Mouse (Mus musculus) intestine, postnatal 0 days (tissue): ENCODE data around the gene Dhx40. TPM values are rescaled to one million over a fixed set of nuclear protein-coding genes. Genes with fewer than 3 reads are reported as not detected.
A peak's percentile ranks its signal among the peaks of the same experiment; 100 is the strongest.

ENCODE experiments used
- ATAC-seq: fragments of 200-750 bp; cut with Nextera tagmentation; 2 replicates; pipeline ENCODE4 v1.8.0; 2017; ENCODE audit warnings: mild to moderate bottlenecking, moderate TSS enrichment, moderate library complexity
- H3K27ac ChIP-seq: fragments of 300-500 bp; sonication (generic); 2 replicates; pipeline ENCODE4 v1.5.1; 2014; ENCODE audit warnings: mild to moderate bottlenecking, low read depth, low read length, moderate library complexity
- H3K27me3 ChIP-seq: fragments of 300-500 bp; sonication (generic); replicated peaks from 2 replicates; pipeline ENCODE4 v1.6.1; 2014; ENCODE audit warnings: low read length, mixed read lengths; ENCODE audit not compliant: control insufficient read depth, insufficient read depth
- H3K36me3 ChIP-seq: fragments of 300-500 bp; sonication (generic); 2 replicates; pipeline ENCODE4 v1.6.1; 2014; ENCODE audit warnings: mild to moderate bottlenecking, moderate library complexity; ENCODE audit not compliant: control insufficient read depth, insufficient read depth
- H3K4me1 ChIP-seq: fragments of 300-500 bp; sonication (generic); replicated peaks from 2 replicates; pipeline ENCODE4 v1.6.1; 2014; ENCODE audit warnings: antibody characterized with exemption, low read length, mixed read lengths; ENCODE audit not compliant: control insufficient read depth, insufficient read depth
- H3K4me2 ChIP-seq: fragments of 300-500 bp; sonication (generic); replicated peaks from 2 replicates; pipeline ENCODE4 v1.6.1; 2014; ENCODE audit warnings: low read depth, mild to moderate bottlenecking, moderate library complexity
- H3K4me3 ChIP-seq: fragments of 300-500 bp; sonication (generic); 2 replicates; pipeline ENCODE4 v1.5.1; 2014; ENCODE audit warnings: low read depth, low read length
- H3K9ac ChIP-seq: fragments of 300-500 bp; sonication (generic); 2 replicates; pipeline ENCODE4 v1.6.1; 2014; ENCODE audit warnings: mild to moderate bottlenecking, low read depth, low read length
- H3K9me3 ChIP-seq: fragments of 300-500 bp; sonication (generic); 2 replicates; pipeline ENCODE4 v1.6.1; 2016; ENCODE audit warnings: mixed run types; ENCODE audit not compliant: control insufficient read depth
- CTCF ChIP-seq: sonication (generic); IDR thresholded peaks from 2 replicates; pipeline ENCODE4 v1.5.1; 2016; ENCODE audit warnings: low read depth, mild to moderate bottlenecking, control low read depth, antibody characterized with exemption, moderate library complexity
- WGBS: fragments of 180-500 bp; shearing (Covaris S2); extraction: QIAGEN DNeasy Blood & Tissue Kit; methylation state at CpG from one replicate; pipeline ENCODE4 v1.1.7; 2014; 5-methylcytosine and 5-hydroxymethylcytosine counted together
- polyA plus RNA-seq: library from polyadenylated mRNA; unstranded; fragments of >200 nt; fragmentation: Nextera tagmentation; extraction: Ambion mirVana; gene quantifications from 2 replicates; pipeline ENCODE4 v1.2.1, GENCODE M21; 2015

Dhx40 gene
- 8.4 and 8.6 TPM in 2 replicates for polyA plus RNA-seq

DNA sequence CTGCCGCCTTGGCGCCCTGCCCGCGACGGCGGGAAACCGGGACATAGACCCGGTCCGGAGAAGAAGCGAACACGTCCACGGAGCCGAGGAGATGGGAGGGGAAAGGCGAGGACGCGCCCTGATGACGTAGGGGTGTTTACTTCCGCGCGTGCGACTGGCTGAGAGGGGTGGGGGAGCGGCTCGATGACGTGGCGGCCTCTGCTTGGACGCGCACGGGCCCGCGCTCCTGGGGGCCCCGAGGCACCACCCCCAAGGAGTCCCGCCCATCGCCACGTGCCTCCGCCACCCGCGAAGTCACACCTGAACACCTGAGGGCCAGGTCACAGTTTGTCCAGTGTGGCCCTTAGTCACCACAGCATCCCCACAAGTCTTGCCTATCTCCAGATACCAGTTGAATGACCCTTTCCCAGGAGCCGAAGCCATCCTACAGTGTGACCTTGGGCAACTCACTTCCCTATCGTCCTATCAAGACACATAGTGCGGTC lies at the start of gene Dhx40:
Dhx40 (minus strand) TSS at position 242 of the 485 bp plus-strand sequence.
- WGBS = 6% methylated on average over 40 of the region's 40 CpGs
- H3K27me3 ChIP-seq = no peaks in the 10 kb centered on the region
- ATAC-seq = peak; percentile 97
- H3K9ac ChIP-seq = peak within 1 kb of the TSS; percentile 69
- H3K4me2 ChIP-seq = peak within 1 kb of the TSS; percentile 75
- H3K27ac ChIP-seq = peak within 1 kb of the TSS; percentile 75
- H3K4me1 ChIP-seq = no peaks in the 10 kb centered on the region
- H3K4me3 ChIP-seq = peak within 1 kb of the TSS; percentile 97
- H3K9me3 ChIP-seq = no peaks in the 10 kb centered on the region
- 0 out of 2 replicates have a peak, but pooled peaks cover 7% of the 10 kb centered on the region for H3K36me3 ChIP-seq
- TF ChIP-seq CTCF = no peak

DNA sequence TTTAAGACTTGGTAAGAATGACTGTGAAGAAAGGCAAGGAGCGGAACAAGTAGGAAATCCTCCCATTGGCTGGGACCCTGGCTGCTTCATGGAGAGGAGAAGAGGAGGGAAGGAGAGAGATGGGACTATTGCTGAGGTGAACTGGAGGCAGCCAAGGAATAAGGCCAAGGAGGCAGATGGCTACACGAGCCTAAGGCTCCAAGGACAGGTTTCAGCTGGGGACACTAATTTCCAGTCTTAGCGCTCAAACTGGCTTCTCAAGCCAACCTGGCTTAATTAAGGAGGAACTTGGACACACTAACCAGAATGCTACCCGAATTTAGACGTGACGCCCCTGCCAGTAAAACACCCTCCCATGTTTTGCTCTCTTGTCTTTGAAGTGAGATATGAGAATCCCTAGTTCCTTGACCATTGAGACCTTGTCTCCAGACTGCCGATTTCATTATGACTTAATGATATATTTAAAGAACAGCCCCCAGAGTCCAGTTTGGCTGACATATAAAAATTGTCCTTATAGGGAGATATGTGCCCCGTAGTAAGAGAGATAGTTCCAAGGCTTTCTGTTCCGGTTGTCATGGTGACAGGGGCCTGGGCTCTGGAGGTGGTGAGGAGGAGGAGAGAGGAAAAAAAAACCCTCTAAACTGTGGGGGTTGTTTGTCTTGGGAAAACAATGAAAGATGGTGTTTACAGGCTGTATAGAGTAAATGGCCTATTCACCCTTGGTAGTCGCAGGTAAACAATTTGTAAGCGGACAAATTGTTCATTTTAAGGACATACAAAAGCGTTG lies 48.3 kb upstream of the Dhx40 start:
- no peak for ATAC-seq
- Histone ChIP-seq H3K4me2 (no peak overlapping the region), H3K27me3 (no peaks in the 10 kb centered on the region), H3K27ac (no peak overlapping the region), H3K4me3 (no peak overlapping the region), H3K36me3 (no peaks in the 10 kb centered on the region), H3K9me3 (no peaks in the 10 kb centered on the region), H3K4me1 (no peaks in the 10 kb centered on the region), H3K9ac (no peak overlapping the region)
- TF ChIP-seq CTCF = no peak
- WGBS = 76% methylated on average over 12 of the region's 12 CpGs

DNA sequence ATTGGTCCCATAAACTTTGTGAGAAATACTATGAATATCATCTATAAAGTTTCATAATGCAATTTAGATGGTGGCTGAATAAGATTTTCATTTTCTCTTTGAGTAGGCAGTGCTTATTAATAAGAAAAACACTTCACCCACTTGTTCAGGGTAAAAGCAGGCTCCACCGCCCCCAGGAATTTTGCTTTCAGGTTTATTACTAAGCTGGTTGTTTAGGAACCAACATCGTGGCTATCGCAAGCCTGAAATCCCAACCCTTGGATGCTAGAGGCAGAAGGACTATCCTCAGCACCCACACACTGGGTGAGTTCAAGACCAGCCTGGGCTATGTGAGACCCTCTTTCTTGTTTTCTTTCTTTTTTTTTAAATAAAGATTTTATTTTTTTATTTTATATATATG lies 45.5 kb upstream of the Dhx40 start:
- ATAC-seq = no peak
- 42% methylated on average over 3 of the region's 3 CpGs for WGBS
- H3K4me1 ChIP-seq = no peaks in the 10 kb centered on the region
- no peak for TF ChIP-seq CTCF
- no peak overlapping the region for H3K9ac ChIP-seq
- H3K27ac ChIP-seq = no peak overlapping the region
- H3K27me3 ChIP-seq = no peaks in the 10 kb centered on the region
- no peaks in the 10 kb centered on the region for H3K9me3 ChIP-seq
- H3K36me3 ChIP-seq = no peaks in the 10 kb centered on the region
- H3K4me2 ChIP-seq = no peak overlapping the region
- no peak overlapping the region for H3K4me3 ChIP-seq

DNA sequence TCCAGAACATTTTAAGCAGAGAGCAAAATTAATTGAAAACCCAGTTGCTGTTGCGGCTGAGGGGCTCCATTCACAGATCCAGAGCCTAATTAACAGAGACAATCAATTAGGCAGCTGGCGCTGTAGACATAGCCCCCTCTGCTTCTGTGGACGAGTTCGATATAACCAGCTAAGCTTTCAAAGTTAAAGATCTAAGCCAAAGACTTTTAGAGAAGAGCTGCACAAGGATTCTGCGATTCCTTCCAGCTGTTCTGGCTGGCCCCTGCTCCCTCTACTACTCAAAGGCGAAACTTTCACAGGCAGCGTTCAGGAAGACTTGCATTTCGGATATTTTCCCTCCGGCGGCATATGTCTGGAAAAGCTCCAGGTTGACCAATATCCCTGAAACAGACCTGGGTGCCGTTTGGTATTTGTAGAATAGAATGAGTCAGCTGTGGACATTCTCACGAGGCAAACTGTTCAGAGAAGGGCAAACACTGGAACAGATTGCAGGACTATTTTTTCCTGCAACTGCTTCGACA lies 45.0 kb upstream of the Dhx40 start:
- no peak for ATAC-seq
- Histone ChIP-seq H3K36me3 (no peaks in the 10 kb centered on the region), H3K27me3 (no peaks in the 10 kb centered on the region), H3K27ac (no peak overlapping the region), H3K9me3 (no peaks in the 10 kb centered on the region), H3K9ac (no peak overlapping the region), H3K4me3 (no peak overlapping the region), H3K4me2 (peak overlapping the region; percentile 18), H3K4me1 (no peaks in the 10 kb centered on the region)
- 23% methylated on average over 13 of the region's 13 CpGs for WGBS
- TF ChIP-seq CTCF = no peak

DNA sequence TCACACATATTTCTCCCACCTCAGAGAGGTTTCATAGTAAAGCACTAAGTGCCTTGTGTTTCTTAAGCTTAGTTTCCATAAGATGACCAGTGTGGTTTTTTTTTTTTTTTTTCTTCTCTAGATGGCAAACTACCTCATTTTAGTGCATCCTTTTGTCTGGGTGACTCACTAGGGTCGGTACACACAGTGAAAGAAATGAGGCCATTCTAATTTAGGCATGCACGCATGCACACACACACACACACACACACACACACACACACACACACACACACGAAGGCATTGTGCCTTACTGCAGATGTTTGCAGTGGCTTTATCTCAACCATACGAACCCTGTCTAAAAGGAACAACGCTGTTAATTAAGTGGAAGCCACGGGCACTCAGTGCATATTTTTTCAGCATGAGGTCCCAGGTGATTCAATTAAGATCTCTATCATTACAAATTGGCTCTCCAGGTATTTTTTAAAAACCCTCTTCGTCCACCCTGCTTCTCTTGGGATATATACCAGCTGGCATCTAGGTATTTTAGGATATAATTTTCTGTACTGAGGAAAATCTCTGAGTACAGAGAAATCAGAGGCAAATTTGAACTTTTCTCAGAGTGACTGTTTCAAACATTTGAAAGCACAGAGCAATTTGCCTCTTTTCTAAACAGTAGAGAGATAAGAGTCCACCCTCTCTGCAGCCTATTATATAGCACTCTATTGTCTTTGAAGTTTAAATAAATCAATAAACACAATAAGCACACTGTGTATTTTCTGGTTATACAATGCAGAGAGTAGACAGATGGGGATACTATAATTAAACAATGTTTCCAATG lies 44.4 kb upstream of the Dhx40 start:
- ATAC-seq = no peak
- Histone ChIP-seq H3K27me3 (no peaks in the 10 kb centered on the region), H3K9me3 (no peaks in the 10 kb centered on the region), H3K36me3 (no peaks in the 10 kb centered on the region), H3K27ac (no peak overlapping the region), H3K9ac (no peak overlapping the region), H3K4me1 (no peaks in the 10 kb centered on the region), H3K4me2 (no peak overlapping the region), H3K4me3 (no peak overlapping the region)
- WGBS = 16% methylated on average over 7 of the region's 7 CpGs
- no peak for TF ChIP-seq CTCF

DNA sequence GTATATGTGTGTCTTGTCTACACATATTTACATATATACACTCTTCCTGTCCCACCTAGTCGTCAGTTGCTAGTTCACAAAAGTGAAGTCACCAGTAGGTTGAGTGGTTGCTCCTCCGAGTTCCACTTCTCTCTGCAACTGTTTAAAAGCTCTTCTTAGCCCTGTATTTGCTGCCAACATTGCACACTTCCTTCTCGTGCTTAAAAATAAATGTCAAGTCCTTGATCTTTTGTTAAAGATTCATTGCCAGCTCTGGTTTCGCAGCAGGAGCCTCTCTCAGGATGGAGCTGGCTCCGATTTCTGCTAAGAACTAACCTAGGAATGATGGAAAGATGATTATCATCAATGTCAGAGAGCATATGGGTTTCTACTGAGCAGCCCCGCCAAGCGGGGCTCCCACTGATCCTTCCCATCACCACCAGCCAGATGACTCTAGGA lies 43.7 kb upstream of the Dhx40 start:
- H3K4me3 ChIP-seq = no peak overlapping the region
- H3K27ac ChIP-seq = no peak overlapping the region
- no peaks in the 10 kb centered on the region for H3K9me3 ChIP-seq
- H3K4me2 ChIP-seq = no peak overlapping the region
- H3K27me3 ChIP-seq = no peaks in the 10 kb centered on the region
- TF ChIP-seq CTCF = no peak
- 46% methylated on average over 7 of the region's 7 CpGs for WGBS
- no peak overlapping the region for H3K9ac ChIP-seq
- no peaks in the 10 kb centered on the region for H3K36me3 ChIP-seq
- ATAC-seq = no peak
- H3K4me1 ChIP-seq = no peaks in the 10 kb centered on the region
